Mouse (Mus musculus) Patski (cell line): ENCODE measurements at regions not wholly inside any gene's neighbourhood (a gene's known extent, or its start where the extent isn't known, plus 50 kb on each side); places are given as distances from the start of the nearest gene placed in this dataset.
A peak's percentile ranks its signal among the peaks of the same experiment; 100 is the strongest.

Experiments
- ATAC-seq: fragments of 100-300 bp; one replicate; pipeline ENCODE4 v1.8.0; 2021
- CTCF ChIA-PET: fragments of 350-600 bp; sonication (Branson Sonifier 250); formaldehyde crosslinking; loops from one replicate; lab custom pipeline; 2022; ENCODE audit warnings: inconsistent platforms; lab: Charles Lee
- POLR2A ChIA-PET: fragments of 350-600 bp; sonication (Branson Sonifier 250); formaldehyde crosslinking; loops from one replicate; lab custom pipeline; 2022; ENCODE audit warnings: antibody characterized with exemption, inconsistent platforms; lab: Charles Lee
- DNase-seq: peaks from one replicate; pipeline ENCODE4 v3.0.0-alpha.2; 2011; ENCODE audit warnings: low read depth, low spot score
- H3K27me3 ChIP-seq: fragments of 371-371 bp; one replicate; pipeline ENCODE4 v1.5.1; 2021
- CTCF ChIP-seq: fragments of 100-300 bp; IDR thresholded peaks from one replicate; pipeline ENCODE4 v1.5.1; 2021
- in situ Hi-C: fragments of 300-500 bp; cut with MboI; formaldehyde crosslinking; loops from 3 replicates; pipeline ENCODE4 v1.11.1; 2018; ENCODE audit warnings: low pct_unique_long_range_greater_than_20kb, mixed read lengths

DNA sequence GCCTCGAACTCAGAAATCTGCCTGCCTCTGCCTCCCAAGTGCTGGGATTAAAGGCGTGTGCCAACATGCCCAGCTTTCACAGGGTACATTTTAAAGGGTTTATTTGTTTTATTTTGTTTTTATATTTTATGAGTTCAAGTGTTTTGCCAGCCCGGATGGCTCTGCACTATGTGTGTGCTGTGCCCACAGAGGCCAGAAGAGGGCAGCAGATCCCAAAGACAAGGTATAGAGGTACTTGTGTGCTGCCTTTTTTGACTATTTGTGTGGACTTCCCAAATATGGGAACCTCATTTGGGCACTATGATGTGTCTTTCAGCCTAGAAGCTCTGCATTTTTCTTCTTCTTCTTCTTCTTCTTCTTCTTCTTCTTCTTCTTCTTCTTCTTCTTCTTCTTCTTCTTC lies 176.4 kb upstream of the Azi2 start:
- ATAC-seq (no peak), DNase-seq (no peak)
- POLR2A ChIA-PET, result no interaction called here
- in situ Hi-C loops, result no loop called here
- no peaks in the 10 kb centered on the region for H3K27me3 ChIP-seq
- TF ChIP-seq CTCF, result no peak
- CTCF ChIA-PET, result no interaction called here

DNA sequence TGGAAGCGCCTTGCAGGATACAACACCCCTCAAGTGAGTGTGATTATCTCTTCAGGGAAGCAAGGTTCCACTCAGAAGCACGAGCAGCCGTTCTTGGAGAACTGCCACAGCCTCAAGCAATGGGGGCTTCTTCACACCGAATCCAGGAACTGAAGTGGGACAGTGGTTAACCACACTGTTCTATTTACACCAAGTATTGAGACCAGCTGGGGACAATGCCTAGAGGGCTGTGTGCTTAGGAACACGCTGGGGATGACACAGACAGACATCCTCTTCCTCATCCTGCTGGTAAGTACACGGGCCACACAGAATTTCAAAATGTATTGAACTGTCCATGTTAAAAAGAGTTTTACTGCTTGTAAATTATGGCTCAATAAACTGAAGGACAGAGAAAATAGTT lies 177.0 kb upstream of the Azi2 start:
- in situ Hi-C loops, result no loop called here
- TF ChIP-seq CTCF, result no peak
- CTCF ChIA-PET, result no interaction called here

DNA sequence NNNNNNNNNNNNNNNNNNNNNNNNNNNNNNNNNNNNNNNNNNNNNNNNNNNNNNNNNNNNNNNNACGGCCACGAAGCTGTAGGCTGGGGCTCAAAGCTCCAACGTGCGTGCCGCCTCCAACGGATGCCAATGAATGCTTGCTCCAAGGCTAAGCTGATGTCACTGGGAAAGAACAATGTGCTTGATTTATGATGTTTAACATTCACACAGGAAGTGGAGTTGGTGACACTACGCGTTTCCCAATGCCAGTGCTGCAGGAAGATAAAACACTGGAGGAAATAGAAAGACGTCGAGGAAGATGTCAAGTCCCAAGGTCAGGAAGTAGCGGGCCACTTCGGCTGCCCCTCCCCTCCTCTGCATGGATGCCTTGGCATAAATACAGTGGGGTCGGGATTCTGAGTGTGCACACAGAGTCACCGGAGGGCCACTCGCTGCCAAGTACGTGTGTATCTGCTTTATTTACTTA lies 180.7 kb upstream of the Azi2 start:
- no peak for ATAC-seq
- POLR2A ChIA-PET, result no interaction called here
- CTCF ChIA-PET, result no interaction called here
- no peak for DNase-seq
- in situ Hi-C loops, result no loop called here
- no peak for TF ChIP-seq CTCF
- H3K27me3 ChIP-seq, result no peaks in the 10 kb centered on the region

More for the DNA sequence above, 177.0 kb upstream of the Azi2 start:
- POLR2A ChIA-PET, result no interaction called here
- DNase-seq (no peak), ATAC-seq (no peak)
- no peaks in the 10 kb centered on the region for H3K27me3 ChIP-seq

DNA sequence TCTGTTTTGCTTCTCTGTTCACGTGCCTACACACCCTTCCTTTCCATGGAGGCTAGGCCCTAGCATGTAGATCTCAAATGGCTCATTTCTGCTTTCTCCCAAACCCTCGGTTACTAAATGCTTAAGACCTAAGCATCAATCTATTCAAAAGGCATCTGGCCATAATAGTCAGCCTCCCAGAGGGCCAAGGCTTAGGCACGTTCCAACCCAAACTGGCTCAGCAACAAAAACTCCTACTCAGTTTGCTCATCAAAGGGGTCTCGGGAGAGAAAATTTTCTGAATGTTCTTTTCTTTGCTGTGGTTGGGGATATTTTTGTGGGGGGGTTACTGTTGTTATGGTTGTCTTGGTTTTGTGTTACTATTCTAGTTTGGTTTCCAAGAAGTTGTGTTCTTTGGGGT lies 196.8 kb upstream of the Azi2 start:
- CTCF ChIA-PET, result no interaction called here
- POLR2A ChIA-PET, result no interaction called here
- in situ Hi-C loops, result no loop called here
- TF ChIP-seq CTCF, result no peak
- ATAC-seq, result no peak
- no peaks in the 10 kb centered on the region for H3K27me3 ChIP-seq
- DNase-seq, result no peak

DNA sequence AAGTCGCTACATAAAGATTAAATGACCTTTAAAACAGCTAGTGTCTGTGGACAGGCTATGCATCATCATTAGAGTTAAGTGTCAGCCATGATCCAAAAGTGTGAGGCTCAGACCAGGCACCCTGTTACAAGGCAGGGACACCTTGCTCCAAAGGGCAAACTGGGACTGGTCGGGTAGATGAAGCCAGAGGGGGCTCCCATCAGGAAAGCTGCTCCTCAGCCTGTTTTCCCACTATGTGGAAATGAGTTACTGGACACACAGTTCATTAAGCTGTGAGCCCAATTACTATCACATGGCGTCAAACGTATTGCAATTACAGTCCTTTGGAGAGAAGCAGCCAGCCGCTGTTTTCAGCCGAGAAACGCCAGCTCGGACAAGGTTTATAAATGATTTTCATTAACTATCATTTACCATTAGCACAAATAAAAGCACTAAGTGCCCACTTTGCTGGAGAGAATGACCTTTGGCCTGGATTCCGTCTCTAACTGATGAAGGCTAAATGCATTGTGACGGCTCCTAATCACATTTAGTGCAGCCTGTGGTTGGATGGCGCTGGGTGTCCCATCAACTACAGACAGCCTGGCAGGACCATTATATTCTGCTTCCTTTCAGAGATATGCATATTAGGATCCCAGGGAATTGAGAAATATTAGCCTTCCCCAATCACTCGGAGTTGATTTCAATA lies 203.5 kb upstream of the Azi2 start:
- TF ChIP-seq CTCF, result no peak
- ChIA-PET CTCF (no interaction called here), POLR2A (no interaction called here)
- in situ Hi-C loops, result no loop called here
- ATAC-seq, result no peak
- no peak for DNase-seq
- peaks cover 2% of the 10 kb centered on the region for H3K27me3 ChIP-seq

DNA sequence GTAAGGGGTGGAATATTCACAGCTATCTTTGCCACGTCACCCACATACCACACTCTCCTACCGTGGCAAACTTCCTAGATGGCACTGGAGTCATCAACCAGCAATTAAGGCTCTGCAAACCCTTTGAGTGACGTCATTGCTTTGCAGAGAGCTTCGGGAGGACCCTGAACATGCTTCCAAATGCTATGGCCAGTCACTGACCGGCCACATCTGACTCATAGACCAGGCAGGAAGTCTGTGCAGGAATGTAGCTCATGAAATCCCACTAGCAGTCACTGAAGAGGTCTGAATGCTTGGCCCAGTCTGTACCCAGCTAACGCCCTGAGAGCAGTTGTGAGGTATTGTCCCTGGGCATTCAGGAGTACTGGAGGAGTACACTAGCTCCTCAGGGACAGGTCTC lies 203.9 kb upstream of the Rbms3 start:
- CTCF ChIA-PET, result no interaction called here
- ATAC-seq (no peak), DNase-seq (no peak)
- in situ Hi-C loops, result no loop called here
- POLR2A ChIA-PET, result interaction anchor here (0.7 kb wide), 1 partner anchor 844 kb away, joined by 3 read pairs; no protein-coding TSS in a partner anchor
- no peak for TF ChIP-seq CTCF
- peaks cover 2% of the 10 kb centered on the region for H3K27me3 ChIP-seq

DNA sequence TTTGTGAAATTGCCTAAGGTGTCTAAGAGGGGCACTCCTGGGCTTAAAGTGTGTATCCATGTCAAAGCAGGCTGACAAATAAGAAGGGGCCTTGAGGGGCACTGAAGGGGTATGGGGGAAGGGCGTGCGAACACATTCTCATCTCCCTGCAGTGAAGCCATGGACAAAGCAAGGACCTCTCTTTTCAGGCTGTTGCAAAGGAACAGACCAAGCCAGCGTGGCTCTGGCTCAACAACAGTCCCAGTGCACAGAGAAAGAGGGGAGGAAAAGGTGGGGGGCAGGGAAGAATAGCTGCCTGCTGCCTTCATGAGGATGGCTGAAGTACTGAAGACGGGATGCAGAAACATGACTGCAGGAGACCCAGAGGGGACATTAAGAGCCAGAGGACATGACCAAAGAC lies 184.9 kb upstream of the Rbms3 start:
- no peak for TF ChIP-seq CTCF
- in situ Hi-C loops, result no loop called here
- ATAC-seq (no peak), DNase-seq (no peak)
- ChIA-PET POLR2A (no interaction called here), CTCF (no interaction called here)
- H3K27me3 ChIP-seq, result peaks cover 4% of the 10 kb centered on the region

DNA sequence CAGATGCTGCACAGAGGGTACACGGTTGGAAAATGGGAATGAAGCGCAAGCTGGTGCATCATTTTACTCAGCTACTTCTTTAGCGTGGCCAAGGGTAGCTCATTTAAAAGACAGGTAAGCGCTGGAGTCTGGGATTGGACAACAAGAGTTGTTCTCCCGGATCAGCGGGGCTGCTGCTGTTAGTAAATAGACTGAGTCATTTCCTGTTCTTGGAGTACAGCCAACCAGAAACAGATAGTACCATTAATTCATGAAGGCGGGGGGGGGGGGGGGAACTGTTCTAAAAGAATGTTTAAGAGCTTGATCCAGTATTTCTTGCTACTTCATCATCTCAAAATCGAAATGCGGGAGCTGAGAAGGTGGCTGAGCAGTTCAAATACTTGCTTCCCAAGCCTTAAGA lies 183.5 kb upstream of the Rbms3 start:
- TF ChIP-seq CTCF, result no peak
- H3K27me3 ChIP-seq, result peaks cover 4% of the 10 kb centered on the region
- ChIA-PET CTCF (no interaction called here), POLR2A (interaction anchor here (0.6 kb wide), 3 partner anchors 32 to 773 kb away, joined by 4 to 5 read pairs (median 4); no protein-coding TSS in a partner anchor)
- ATAC-seq (no peak), DNase-seq (no peak)
- in situ Hi-C loops, result no loop called here

DNA sequence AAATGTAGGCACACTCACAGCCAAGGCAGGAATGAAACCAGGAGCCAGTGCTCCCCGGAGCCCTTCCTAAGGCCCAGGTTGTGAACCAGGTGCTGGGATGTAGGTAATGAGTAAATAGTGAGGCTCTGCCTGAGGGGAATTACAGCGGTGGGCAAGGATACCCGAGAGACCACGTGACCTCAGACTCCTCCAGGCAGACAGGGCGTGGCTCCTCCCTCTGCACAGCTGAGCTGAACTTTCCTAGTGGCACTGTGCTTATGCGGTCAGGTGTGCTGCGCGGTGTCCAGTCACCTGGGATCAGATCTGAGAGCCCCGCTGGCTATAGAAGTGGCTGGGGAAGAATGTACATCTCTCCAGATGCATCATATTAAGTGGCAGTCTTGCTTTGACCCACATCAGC lies 176.1 kb upstream of the Rbms3 start:
- TF ChIP-seq CTCF, result no peak
- in situ Hi-C loops, result no loop called here
- ChIA-PET CTCF (no interaction called here), POLR2A (interaction anchor here (1.0 kb wide), 1 partner anchor 33 kb away, joined by 3 read pairs; no protein-coding TSS in a partner anchor)
- H3K27me3 ChIP-seq, result no peaks in the 10 kb centered on the region
- DNase-seq (no peak), ATAC-seq (no peak)

DNA sequence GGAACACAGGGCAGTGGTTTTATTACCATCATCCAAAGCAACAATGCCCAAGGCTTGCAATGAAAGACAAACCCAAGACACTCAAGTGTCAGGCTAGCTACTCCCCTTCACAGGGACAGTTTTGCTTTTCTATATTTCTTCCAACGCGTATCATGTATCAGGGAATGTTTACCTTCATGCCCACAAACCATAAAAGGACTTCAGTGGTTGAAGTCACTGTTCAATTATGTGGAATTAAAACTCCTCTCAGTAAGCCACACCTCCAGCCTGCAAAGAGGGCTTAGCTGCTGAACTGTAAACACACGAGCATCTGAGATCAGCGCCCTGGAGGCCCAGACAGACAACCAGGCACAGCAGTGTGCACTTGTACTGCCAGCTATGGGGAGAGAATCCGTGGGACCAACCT lies 154.5 kb upstream of the Rbms3 start:
- DNase-seq, result peak; percentile 3
- ATAC-seq, result no peak
- ChIA-PET POLR2A (no interaction called here), CTCF (no interaction called here)
- TF ChIP-seq CTCF, result no peak
- in situ Hi-C loops, result no loop called here
- H3K27me3 ChIP-seq, result peaks cover 6% of the 10 kb centered on the region

DNA sequence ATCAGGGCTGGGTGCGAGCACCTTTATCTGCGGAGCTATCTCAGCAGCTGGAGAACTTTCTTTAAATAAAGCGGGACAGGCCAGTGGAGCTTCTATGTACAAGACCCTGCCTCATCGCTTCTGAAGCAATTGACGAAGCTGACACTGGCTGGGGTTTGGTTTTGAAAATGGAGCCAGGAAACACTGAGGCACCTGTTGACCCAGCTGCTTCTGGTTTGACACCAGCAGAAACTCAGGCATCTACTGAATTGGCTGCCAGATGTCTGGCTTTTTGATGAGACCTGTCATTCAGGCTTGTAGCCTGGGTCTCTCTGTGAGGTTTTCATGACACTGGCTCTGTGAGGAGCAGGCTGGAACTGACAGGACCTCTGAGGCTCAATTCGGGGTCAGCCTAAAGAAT lies 124.9 kb upstream of the Rbms3 start:
- DNase-seq (no peak), ATAC-seq (no peak)
- H3K27me3 ChIP-seq, result peaks cover 3% of the 10 kb centered on the region
- in situ Hi-C loops, result no loop called here
- POLR2A ChIA-PET, result no interaction called here
- CTCF ChIA-PET, result interaction anchor here (1.1 kb wide), 1 partner anchor 25 kb away, joined by 3 read pairs; no protein-coding TSS in a partner anchor
- no peak for TF ChIP-seq CTCF

DNA sequence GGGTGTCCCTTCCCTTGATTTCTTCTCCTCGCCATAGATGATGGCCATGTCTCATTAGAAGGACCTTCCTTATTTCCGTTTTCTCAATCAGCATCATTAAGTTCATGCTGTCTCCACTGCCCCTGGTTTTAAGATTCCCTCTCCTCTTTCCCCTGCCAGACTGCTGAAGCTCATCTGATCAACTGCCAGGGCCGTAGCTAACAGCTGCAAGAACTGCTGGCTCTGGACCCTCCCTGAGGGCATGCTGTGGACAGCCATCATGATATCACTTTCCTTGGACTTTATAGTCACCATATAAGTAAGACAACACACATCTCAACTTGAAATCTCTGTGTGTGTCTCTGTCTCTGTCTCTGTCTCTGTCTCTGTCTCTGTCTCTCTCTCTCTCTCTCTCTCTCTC lies 123.8 kb upstream of the Rbms3 start:
- in situ Hi-C loops, result no loop called here
- ChIA-PET POLR2A (no interaction called here), CTCF (interaction anchor here (1.3 kb wide), 1 partner anchor 34 kb away, joined by 3 read pairs; no protein-coding TSS in a partner anchor)
- peaks cover 3% of the 10 kb centered on the region for H3K27me3 ChIP-seq
- ATAC-seq, result no peak
- no peak for DNase-seq
- TF ChIP-seq CTCF, result no peak
